Mouse (Mus musculus): ENCODE data around the gene Etnk2. TPM values are rescaled to one million over a fixed set of nuclear protein-coding genes. Genes with fewer than 3 reads are reported as not detected.
"Not testable (repeated sequence)": the region's sequence is repeated elsewhere in the genome, so short reads cannot be mapped to it uniquely, and the experiment has no call there.

Etnk2 gene
- polyA plus RNA-seq, 1 experiment from 2014 or later: 1.3 TPM

- H3K4me1 ChIP-seq (replicated peaks): peaks cover 8% of the 10 kb centered on the region
- no peaks in the 10 kb centered on the region for H3K36me3 ChIP-seq
- H3K9ac ChIP-seq (replicated peaks): peak overlapping the region; percentile 49; the same call in 1 of the 2 replicates
- no peak overlapping the region for H3K27ac ChIP-seq
- H3K27me3 ChIP-seq: peaks cover 53% of the 10 kb centered on the region
- no peak for ATAC-seq (ENCODE audit: insufficient number of reproducible peaks, insufficient read depth, low FRiP score, low TSS enrichment, low read depth)
- H3K4me2 ChIP-seq: peak overlapping the region; percentile 71
- 29% methylated on average over 7 of the region's 7 CpGs for WGBS
- H3K9me3 ChIP-seq: no peaks in the 10 kb centered on the region
- H3K4me3 ChIP-seq (replicated peaks): peak overlapping the region; percentile 38
Observed at GRCm38 (mm10) chr1:133329638-133329964, 33.8 kb upstream of the Etnk2 start.

GRCm38 (mm10) chr1:133331142-133331541 lies 32.2 kb upstream of the Etnk2 start:
- Histone ChIP-seq H3K27me3 (peaks cover 53% of the 10 kb centered on the region), H3K4me2 (no peak overlapping the region), H3K4me3 (replicated peaks) (no peak overlapping the region), H3K36me3 (no peaks in the 10 kb centered on the region), H3K4me1 (replicated peaks) (peaks cover 8% of the 10 kb centered on the region), H3K9me3 (no peaks in the 10 kb centered on the region), H3K9ac (replicated peaks) (no peak overlapping the region), H3K27ac (no peak overlapping the region)
- 69% methylated on average over 3 of the region's 3 CpGs for WGBS
- no peak for ATAC-seq (ENCODE audit: insufficient number of reproducible peaks, insufficient read depth, low FRiP score, low TSS enrichment, low read depth)

- Histone ChIP-seq H3K27me3 (peaks cover 43% of the 10 kb centered on the region), H3K4me2 (no peak overlapping the region), H3K4me3 (replicated peaks) (no peak overlapping the region), H3K9ac (replicated peaks) (no peak overlapping the region), H3K36me3 (no peaks in the 10 kb centered on the region), H3K27ac (no peak overlapping the region), H3K9me3 (no peaks in the 10 kb centered on the region), H3K4me1 (replicated peaks) (peaks cover 8% of the 10 kb centered on the region)
- 90% methylated on average over 11 of the region's 11 CpGs for WGBS
- ATAC-seq (ENCODE audit: insufficient number of reproducible peaks, insufficient read depth, low FRiP score, low TSS enrichment, low read depth): no peak
Observed at GRCm38 (mm10) chr1:133332656-133333430, 30.5 kb upstream of the Etnk2 start.

- no peak for ATAC-seq (ENCODE audit: insufficient number of reproducible peaks, insufficient read depth, low FRiP score, low TSS enrichment, low read depth)
- Histone ChIP-seq H3K4me1 (replicated peaks) (peaks cover 8% of the 10 kb centered on the region), H3K27me3 (peaks cover 32% of the 10 kb centered on the region), H3K9ac (replicated peaks) (no peak overlapping the region), H3K4me2 (no peak overlapping the region), H3K27ac (no peak overlapping the region), H3K4me3 (replicated peaks) (no peak overlapping the region), H3K9me3 (no peaks in the 10 kb centered on the region), H3K36me3 (no peaks in the 10 kb centered on the region)
- WGBS: 89% methylated on average over 6 of the region's 6 CpGs
Observed at GRCm38 (mm10) chr1:133333937-133334336, 29.4 kb upstream of the Etnk2 start.

GRCm38 (mm10) chr1:133340403-133340802 lies 23.0 kb upstream of the Etnk2 start:
- H3K36me3 ChIP-seq; H3K4me1 ChIP-seq (replicated peaks); H3K4me3 ChIP-seq (replicated peaks); H3K9me3 ChIP-seq; H3K27me3 ChIP-seq; H3K27ac ChIP-seq; H3K4me2 ChIP-seq; H3K9ac ChIP-seq (replicated peaks); ATAC-seq (ENCODE audit: insufficient number of reproducible peaks, insufficient read depth, low FRiP score, low TSS enrichment, low read depth): not testable (repeated sequence)
- 73% methylated on average over 1 of the region's 1 CpGs for WGBS

GRCm38 (mm10) chr1:133344357-133344756 lies 19.0 kb upstream of the Etnk2 start:
- Histone ChIP-seq H3K4me1 (replicated peaks) (no peaks in the 10 kb centered on the region), H3K27me3 (no peaks in the 10 kb centered on the region), H3K9ac (replicated peaks) (no peak overlapping the region), H3K27ac (no peak overlapping the region), H3K4me2 (no peak overlapping the region), H3K9me3 (no peaks in the 10 kb centered on the region), H3K36me3 (no peaks in the 10 kb centered on the region), H3K4me3 (replicated peaks) (no peak overlapping the region)
- 86% methylated on average over 2 of the region's 2 CpGs for WGBS
- no peak for ATAC-seq (ENCODE audit: insufficient number of reproducible peaks, insufficient read depth, low FRiP score, low TSS enrichment, low read depth)

GRCm38 (mm10) chr1:133346531-133346930 lies 16.8 kb upstream of the Etnk2 start:
- ATAC-seq (ENCODE audit: insufficient number of reproducible peaks, insufficient read depth, low FRiP score, low TSS enrichment, low read depth): no peak
- H3K9ac ChIP-seq (replicated peaks): no peak overlapping the region
- no peak overlapping the region for H3K27ac ChIP-seq
- WGBS: 79% methylated on average over 9 of the region's 9 CpGs
- H3K9me3 ChIP-seq: no peaks in the 10 kb centered on the region
- H3K27me3 ChIP-seq: peaks cover 5% of the 10 kb centered on the region; the same call in 1 of the 2 replicates
- H3K4me1 ChIP-seq (replicated peaks): no peaks in the 10 kb centered on the region
- H3K36me3 ChIP-seq: no peaks in the 10 kb centered on the region
- H3K4me2 ChIP-seq: no peak overlapping the region
- H3K4me3 ChIP-seq (replicated peaks): no peak overlapping the region

GRCm38 (mm10) chr1:133347226-133347625 lies 16.1 kb upstream of the Etnk2 start:
- no peak overlapping the region for H3K4me3 ChIP-seq (replicated peaks)
- H3K9me3 ChIP-seq: no peaks in the 10 kb centered on the region
- WGBS: 57% methylated on average over 3 of the region's 3 CpGs
- ATAC-seq (ENCODE audit: insufficient number of reproducible peaks, insufficient read depth, low FRiP score, low TSS enrichment, low read depth): no peak
- H3K4me2 ChIP-seq: no peak overlapping the region
- H3K9ac ChIP-seq (replicated peaks): no peak overlapping the region
- H3K27me3 ChIP-seq: peaks cover 9% of the 10 kb centered on the region; the same call in 1 of the 2 replicates
- H3K4me1 ChIP-seq (replicated peaks): no peaks in the 10 kb centered on the region
- no peak overlapping the region for H3K27ac ChIP-seq
- no peaks in the 10 kb centered on the region for H3K36me3 ChIP-seq

GRCm38 (mm10) chr1:133347693-133348520 lies 15.5 kb upstream of the Etnk2 start:
- no peaks in the 10 kb centered on the region for H3K4me1 ChIP-seq (replicated peaks)
- H3K4me2 ChIP-seq: no peak overlapping the region
- no peaks in the 10 kb centered on the region for H3K9me3 ChIP-seq
- H3K36me3 ChIP-seq: no peaks in the 10 kb centered on the region
- H3K4me3 ChIP-seq (replicated peaks): no peak overlapping the region
- no peak for ATAC-seq (ENCODE audit: insufficient number of reproducible peaks, insufficient read depth, low FRiP score, low TSS enrichment, low read depth)
- 81% methylated on average over 11 of the region's 11 CpGs for WGBS
- peaks cover 13% of the 10 kb centered on the region; the same call in 1 of the 2 replicates for H3K27me3 ChIP-seq
- no peak overlapping the region for H3K9ac ChIP-seq (replicated peaks)
- no peak overlapping the region for H3K27ac ChIP-seq

- WGBS: 92% methylated on average over 1 of the region's 1 CpGs
- H3K4me2 ChIP-seq: no peak within 1 kb of the TSS
- no peak within 1 kb of the TSS for H3K9ac ChIP-seq (replicated peaks)
- no peaks in the 10 kb centered on the region for H3K4me1 ChIP-seq (replicated peaks)
- H3K9me3 ChIP-seq: no peaks in the 10 kb centered on the region
- no peak for ATAC-seq (ENCODE audit: insufficient number of reproducible peaks, insufficient read depth, low FRiP score, low TSS enrichment, low read depth)
- no peak within 1 kb of the TSS for H3K27ac ChIP-seq
- no peak within 1 kb of the TSS for H3K4me3 ChIP-seq (replicated peaks)
- H3K36me3 ChIP-seq: no peaks in the 10 kb centered on the region
- H3K27me3 ChIP-seq: peaks cover 18% of the 10 kb centered on the region; the same call in 1 of the 2 replicates
Observed at GRCm38 (mm10) chr1:133350210-133350609, 13.2 kb upstream of the Etnk2 start, which contains the start of gene Ren1. Ren1 (plus strand) TSS chr1:133350510.

GRCm38 (mm10) chr1:133351762-133352161 lies 11.6 kb upstream of the Etnk2 start:
- Histone ChIP-seq H3K9ac (replicated peaks) (no peak overlapping the region), H3K27ac (no peak overlapping the region), H3K36me3 (no peaks in the 10 kb centered on the region), H3K9me3 (no peaks in the 10 kb centered on the region), H3K27me3 (peaks cover 22% of the 10 kb centered on the region; the same call in 1 of the 2 replicates), H3K4me1 (replicated peaks) (peaks cover 12% of the 10 kb centered on the region), H3K4me3 (replicated peaks) (no peak overlapping the region), H3K4me2 (no peak overlapping the region)
- WGBS: 34% methylated on average over 9 of the region's 9 CpGs
- ATAC-seq (ENCODE audit: insufficient number of reproducible peaks, insufficient read depth, low FRiP score, low TSS enrichment, low read depth): no peak

All from limb, embryonic 12.5 days (tissue).